Mouse (Mus musculus): ENCODE results near the gene Iqcn.

DNA sequence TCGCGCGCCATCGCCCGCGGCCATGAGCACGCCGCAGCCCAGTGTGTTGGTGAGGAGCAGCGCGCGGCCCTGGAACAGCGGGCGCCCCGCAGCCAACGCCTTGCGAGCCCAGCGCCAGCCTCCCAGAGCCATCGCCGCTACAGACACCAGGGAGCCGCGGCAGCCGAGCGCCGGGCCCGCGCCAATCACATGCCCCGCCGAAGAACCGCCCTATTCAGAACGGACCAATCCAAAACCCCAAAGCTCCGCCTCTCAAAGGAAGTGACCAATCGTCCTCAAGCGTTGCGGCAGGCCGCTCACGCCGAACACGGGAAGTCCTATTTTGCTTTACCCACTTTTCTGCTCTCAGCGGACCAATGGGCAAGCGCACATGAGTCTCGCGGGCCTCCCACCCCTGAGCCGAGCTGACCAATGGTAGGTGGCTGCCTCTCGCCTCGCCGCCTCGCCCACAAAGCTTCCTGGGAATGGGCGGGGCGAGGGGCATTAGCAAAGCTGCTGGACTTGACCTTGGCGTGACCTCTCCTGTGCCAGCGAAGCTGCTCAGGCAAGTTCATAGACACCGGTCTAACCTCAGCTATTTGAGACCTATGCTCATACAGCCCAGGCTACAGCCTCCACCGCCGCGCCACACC is 57.6 kb downstream of the Iqcn start, which contains the start of gene Mpv17l2:
- no peak for TF ChIP-seq CTCF (IDR thresholded peaks at IDR 0.05; ENCODE audit: low read depth)
- TF ChIP-seq EP300 (IDR thresholded peaks at IDR 0.05; ENCODE audit: low read depth), result no peak
